Mouse (Mus musculus) inflammation-experienced regulatory T-cells, adult 6 months (primary cell): ENCODE measurements around the gene Pced1b. TPM values are rescaled to one million over a fixed set of nuclear protein-coding genes. Genes with fewer than 3 reads are reported as not detected.

Experiments used
- ATAC-seq: one replicate; pipeline ENCODE4 v1.8.0; 2017
- polyA plus RNA-seq, 3 experiments: library from polyadenylated mRNA; unstranded; fragments of 100-300 nt; shearing (Covaris generic); gene quantifications; one replicate each; pipeline ENCODE4 v1.2.1; 2017

Gene Pced1b
- polyA plus RNA-seq, 3 experiments from 2014 or later, result 53.0 to 66.8 (median 60.2) TPM

GRCm38 (mm10) chr15:97257206-97257775 is 10.4 kb downstream of the Pced1b start:
- ATAC-seq, result no peak

DNA sequence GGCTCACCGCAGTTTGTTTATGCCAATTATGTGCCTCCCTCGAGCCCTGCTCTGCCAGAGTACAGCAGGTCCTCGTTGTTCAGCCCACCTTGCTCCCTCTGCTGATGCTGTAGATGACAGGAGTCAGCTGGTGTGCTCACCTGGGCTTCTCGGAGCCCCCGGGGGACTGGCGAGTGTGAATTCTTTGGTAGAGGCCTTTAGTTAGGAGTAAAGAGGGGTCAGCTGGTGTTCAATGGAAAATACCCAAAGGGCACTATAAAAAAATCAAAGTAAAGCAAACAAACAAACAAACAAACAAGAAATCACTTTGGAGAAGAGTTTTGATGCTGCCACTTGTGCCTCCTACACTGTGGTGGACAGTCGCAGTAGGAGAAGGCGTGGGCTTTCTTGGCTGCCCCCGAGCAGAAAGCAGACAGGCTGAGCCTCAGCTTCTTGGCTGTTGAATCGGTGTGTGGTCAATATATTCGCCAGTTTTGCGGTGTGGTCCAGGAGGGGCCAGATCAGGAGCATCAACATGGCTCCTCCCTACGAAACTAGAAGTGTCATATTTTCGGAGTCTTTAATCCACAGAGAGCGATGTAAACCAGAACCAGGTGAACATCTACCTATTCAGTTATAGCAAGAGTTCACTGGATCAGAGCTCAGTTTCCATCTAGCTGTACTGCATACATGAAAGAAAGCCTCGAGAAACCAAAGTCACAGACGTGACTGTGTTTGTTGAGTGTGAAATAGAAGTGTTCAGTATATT is 11.8 kb downstream of the Pced1b start:
- ATAC-seq, result no peak

- ATAC-seq, result no peak
Observed at GRCm38 (mm10) chr15:97259300-97259699, 12.4 kb downstream of the Pced1b start.

DNA sequence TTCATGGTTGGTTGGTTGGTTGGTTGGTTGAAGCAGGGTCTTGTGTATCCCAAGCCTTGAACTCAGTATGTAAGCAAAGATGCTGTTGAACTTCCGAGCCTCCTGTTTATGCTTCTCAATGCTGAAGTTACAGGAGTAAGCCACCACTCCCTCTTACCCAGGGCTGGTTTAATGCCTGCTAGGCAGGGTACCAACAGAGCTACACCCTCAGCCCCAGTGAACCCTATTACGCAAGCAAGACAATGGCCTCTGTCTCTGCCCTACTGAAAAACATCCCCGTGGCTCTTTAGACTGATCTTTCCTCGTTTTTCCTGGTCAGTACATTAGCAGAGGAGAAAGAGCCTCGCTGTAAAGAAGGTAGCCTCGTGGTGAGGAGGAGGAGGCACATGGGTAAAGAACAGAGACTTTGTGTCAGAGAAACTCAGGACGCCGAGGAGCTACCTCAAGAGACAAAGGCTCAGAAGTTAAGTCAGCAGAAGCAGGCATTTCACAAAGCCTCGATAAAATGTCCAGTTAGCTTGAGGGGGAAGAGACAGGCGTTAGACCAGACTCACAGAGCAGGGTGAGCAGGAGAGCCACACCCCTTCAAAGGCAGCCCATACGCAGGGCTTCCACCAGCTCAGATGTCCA is 13.2 kb downstream of the Pced1b start:
- ATAC-seq, result no peak

DNA sequence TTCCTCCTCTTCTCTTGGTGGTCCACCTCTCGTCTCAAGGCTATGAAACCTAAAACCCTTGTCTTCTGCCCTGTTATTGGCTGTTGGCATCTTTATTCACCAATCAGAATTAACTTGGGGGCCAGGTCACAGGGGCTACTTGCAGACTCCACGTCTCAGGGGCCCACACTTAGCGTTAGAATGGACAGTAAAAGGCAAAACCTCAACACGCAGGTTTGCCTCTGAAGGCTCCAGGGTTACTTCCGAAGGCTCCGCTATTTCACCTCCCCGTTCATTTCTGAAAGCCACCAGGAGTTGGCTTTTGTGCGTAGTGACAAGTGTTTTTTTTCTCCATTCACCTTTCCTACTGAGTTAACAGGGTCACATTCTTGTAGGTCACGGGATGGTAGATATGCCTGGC is 15.3 kb downstream of the Pced1b start:
- ATAC-seq, result no peak

GRCm38 (mm10) chr15:97266236-97266845 is 19.4 kb downstream of the Pced1b start:
- ATAC-seq, result no peak

GRCm38 (mm10) chr15:97267094-97267695 is 20.3 kb downstream of the Pced1b start:
- no peak for ATAC-seq

- no peak for ATAC-seq
Observed at GRCm38 (mm10) chr15:97271985-97272697, 25.2 kb downstream of the Pced1b start.

GRCm38 (mm10) chr15:97272831-97273230 is 25.9 kb downstream of the Pced1b start:
- ATAC-seq, result no peak

GRCm38 (mm10) chr15:97275626-97276395 is 28.9 kb downstream of the Pced1b start:
- no peak for ATAC-seq

DNA sequence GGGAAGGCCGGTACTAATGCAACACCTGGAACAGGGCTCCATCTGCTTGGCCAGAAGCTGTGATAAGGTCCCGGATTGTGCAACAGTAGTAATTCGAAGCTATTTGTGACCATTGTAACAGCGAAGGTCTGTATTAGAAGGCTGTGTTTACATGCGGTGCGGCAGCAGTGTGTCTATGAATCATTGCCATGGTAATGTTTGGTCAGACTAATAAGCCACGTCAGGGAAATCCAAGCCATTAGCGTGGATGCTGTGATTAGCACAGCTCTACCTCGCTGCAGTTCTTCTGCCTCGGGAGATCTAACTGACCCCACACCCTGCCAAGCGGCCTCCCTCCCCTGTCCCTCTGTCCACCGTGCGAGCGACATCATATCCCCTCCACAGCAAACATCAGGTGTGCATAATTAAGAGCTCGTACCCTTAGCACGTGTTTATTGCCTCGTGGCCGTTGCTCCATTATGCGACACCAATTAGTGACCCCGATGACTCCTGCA is 29.8 kb downstream of the Pced1b start:
- ATAC-seq, result no peak

- no peak for ATAC-seq
Observed at GRCm38 (mm10) chr15:97277328-97277727, 30.4 kb downstream of the Pced1b start.

- ATAC-seq, result no peak
Observed at GRCm38 (mm10) chr15:97278340-97278948, 31.5 kb downstream of the Pced1b start.

DNA sequence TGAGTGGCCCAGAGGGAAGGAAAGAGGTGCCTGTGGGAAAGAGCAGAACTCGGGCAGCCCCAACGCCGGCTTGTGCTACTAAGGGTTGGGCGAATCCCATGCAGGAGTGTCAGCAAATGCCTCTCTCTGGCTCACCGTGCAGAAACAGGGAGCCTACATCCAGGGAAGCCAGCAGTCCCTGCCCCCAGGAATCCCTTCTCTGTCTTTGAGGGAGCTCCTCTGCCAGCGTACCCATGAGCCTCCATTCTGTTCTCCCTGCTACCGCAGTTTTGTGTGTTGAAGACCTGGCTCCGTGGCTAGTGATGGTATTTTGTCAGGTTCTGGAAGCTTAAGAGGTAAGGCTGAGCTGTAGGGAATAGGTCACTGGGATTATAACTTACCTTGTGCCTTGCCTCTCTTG is 33.2 kb downstream of the Pced1b start:
- ATAC-seq, result no peak

GRCm38 (mm10) chr15:97280776-97281175 is 33.9 kb downstream of the Pced1b start:
- ATAC-seq, result no peak

- ATAC-seq, result no peak
Observed at GRCm38 (mm10) chr15:97281712-97282571, 35.0 kb downstream of the Pced1b start.

DNA sequence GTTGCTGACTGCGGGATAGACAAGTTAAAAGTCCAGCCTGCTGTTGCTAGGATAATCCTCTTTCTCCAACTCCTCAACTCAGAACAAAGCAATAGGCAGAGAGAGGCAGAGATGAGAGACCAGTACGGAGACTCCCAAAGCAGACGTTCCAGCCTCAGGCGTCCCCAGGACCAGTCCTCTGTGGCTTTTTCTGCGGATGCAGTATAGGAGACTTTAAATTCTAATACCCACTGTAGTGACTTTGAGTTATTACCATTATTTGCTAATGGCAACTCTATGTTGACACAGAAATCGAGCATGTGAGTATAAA is 35.6 kb downstream of the Pced1b start:
- ATAC-seq, result no peak

DNA sequence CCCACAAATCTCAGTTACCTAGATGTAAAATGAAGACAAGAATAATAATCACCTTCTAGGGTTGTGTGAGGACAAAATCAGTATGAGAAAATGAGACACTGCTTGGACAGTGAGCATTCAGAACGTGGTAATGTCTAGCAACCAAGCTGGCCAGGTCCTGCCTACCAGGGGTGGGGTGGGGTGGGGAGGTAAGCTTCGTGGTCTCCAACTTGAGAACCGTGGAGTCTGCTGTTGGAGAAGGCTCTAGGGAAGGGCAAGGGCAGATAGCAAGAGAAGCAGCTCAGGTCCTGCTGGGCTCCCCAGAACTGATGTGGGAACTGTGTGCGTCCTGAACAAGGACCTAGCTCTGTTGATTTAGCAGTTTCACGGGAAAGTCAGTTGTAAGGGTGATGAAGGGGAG is 37.3 kb downstream of the Pced1b start:
- ATAC-seq, result no peak

- no peak for ATAC-seq
Observed at GRCm38 (mm10) chr15:97285665-97286212, 38.8 kb downstream of the Pced1b start.

DNA sequence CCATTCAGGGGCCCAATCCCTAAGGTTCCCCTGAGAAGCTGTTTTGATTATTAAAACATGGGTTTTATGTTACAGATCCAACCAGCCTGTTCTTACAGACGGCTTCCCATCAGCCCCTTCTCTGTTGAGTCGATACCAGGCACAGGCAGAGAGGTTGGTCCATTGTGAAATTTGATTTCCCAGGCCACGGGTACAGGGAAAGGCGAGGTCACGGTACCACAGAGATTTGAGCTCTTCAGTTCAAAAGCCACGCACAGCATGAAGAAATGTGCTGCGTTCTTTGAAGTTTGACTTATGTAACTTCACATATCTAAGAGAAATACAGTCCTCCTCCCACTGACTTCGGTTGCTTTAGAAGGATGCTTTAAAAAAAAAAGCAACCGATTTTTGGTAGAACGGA is 39.8 kb downstream of the Pced1b start:
- ATAC-seq, result no peak
